Mouse (Mus musculus): ENCODE measurements around the gene Chrna3. TPM values are rescaled to one million over a fixed set of nuclear protein-coding genes. Genes with fewer than 3 reads are reported as not detected.

Chrna3 gene
- total RNA-seq (2014; rRNA removed) (not detected in 2 replicates), polyA plus RNA-seq (2012; rRNA removed) (not detected in 2 replicates)

- Histone ChIP-seq H3K36me3 (ENCODE audit: control insufficient read depth, insufficient read depth, low read length) (no peaks in the 10 kb centered on the region), H3K27me3 (ENCODE audit: control insufficient read depth, insufficient read depth, low read length) (peaks cover 7% of the 10 kb centered on the region; the same call in 1 of the 2 replicates), H3K4me3 (ENCODE audit: insufficient read depth, low read depth, low read length) (no peak within 1 kb of the TSS)
Observed at GRCm38 (mm10) chr9:55026275-55026663, at the start of gene Chrna3. Gene Chrna3, minus strand, starts transcription at chr9:55026562.

DNA sequence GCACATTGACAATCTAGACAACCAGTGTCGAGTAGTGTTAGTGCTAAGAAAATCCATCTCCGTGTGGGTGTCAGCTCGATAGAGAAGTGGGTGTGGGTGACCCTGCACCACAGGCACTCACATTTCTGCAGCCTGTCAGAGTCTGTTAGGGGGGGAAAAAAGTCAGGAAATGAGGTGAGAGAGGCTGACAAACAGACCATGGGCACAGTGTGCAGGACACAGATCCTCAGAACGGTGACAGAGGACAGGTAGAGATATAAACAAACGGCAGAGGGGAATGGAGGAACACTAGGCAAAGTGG, 41.6 kb upstream of the Chrna3 start:
- Histone ChIP-seq H3K9ac (ENCODE audit: low read depth, low read length) (no peak overlapping the region), H3K4me3 (ENCODE audit: insufficient read depth, low read depth, low read length) (no peak overlapping the region), H3K27me3 (ENCODE audit: control insufficient read depth, insufficient read depth, low read length) (no peaks in the 10 kb centered on the region), H3K27ac (replicated peaks; ENCODE audit: insufficient read depth, low read depth, low read length) (no peak overlapping the region), H3K4me1 (ENCODE audit: control insufficient read depth, insufficient read depth, low read length) (no peaks in the 10 kb centered on the region), H3K79me2 (ENCODE audit: control insufficient read depth, insufficient read depth, low read length) (no peaks in the 10 kb centered on the region), H3K36me3 (ENCODE audit: control insufficient read depth, insufficient read depth, low read length) (no peaks in the 10 kb centered on the region)
- no peak for DNase-seq (ENCODE audit: extremely low read depth, low read depth, low spot score)
- TF ChIP-seq POLR2A (IDR thresholded peaks at IDR 0.05; ENCODE audit: extremely low read depth, insufficient read depth, low read length), result no peak
- no peak for TF ChIP-seq CTCF (IDR thresholded peaks at IDR 0.05; ENCODE audit: low read depth, low read length)
- 58% methylated on average over 5 of the region's 5 CpGs for WGBS

More at GRCm38 (mm10) chr9:55026275-55026663, at the start of gene Chrna3:
- DNase-seq (ENCODE audit: extremely low read depth, low read depth, low spot score), result no peak
- WGBS, result 4% methylated on average over 39 of the region's 39 CpGs
- H3K79me2 ChIP-seq (ENCODE audit: control insufficient read depth, insufficient read depth, low read length), result no peaks in the 10 kb centered on the region
- H3K9ac ChIP-seq (ENCODE audit: low read depth, low read length), result no peak within 1 kb of the TSS
- no peaks in the 10 kb centered on the region for H3K4me1 ChIP-seq (ENCODE audit: control insufficient read depth, insufficient read depth, low read length)
- no peak within 1 kb of the TSS for H3K27ac ChIP-seq (replicated peaks; ENCODE audit: insufficient read depth, low read depth, low read length)
- TF ChIP-seq POLR2A (IDR thresholded peaks at IDR 0.05; ENCODE audit: extremely low read depth, insufficient read depth, low read length) (no peak), CTCF (IDR thresholded peaks at IDR 0.05; ENCODE audit: low read depth, low read length) (no peak)

- 69% methylated on average over 8 of the region's 8 CpGs for WGBS
- H3K27ac ChIP-seq (replicated peaks; ENCODE audit: insufficient read depth, low read depth, low read length), result no peak overlapping the region
- no peak for TF ChIP-seq CTCF (IDR thresholded peaks at IDR 0.05; ENCODE audit: low read depth, low read length)
- TF ChIP-seq POLR2A (IDR thresholded peaks at IDR 0.05; ENCODE audit: extremely low read depth, insufficient read depth, low read length), result no peak
- no peaks in the 10 kb centered on the region for H3K27me3 ChIP-seq (ENCODE audit: control insufficient read depth, insufficient read depth, low read length)
- no peak overlapping the region for H3K4me3 ChIP-seq (ENCODE audit: insufficient read depth, low read depth, low read length)
- no peak overlapping the region for H3K9ac ChIP-seq (ENCODE audit: low read depth, low read length)
- no peaks in the 10 kb centered on the region for H3K36me3 ChIP-seq (ENCODE audit: control insufficient read depth, insufficient read depth, low read length)
- no peaks in the 10 kb centered on the region for H3K79me2 ChIP-seq (ENCODE audit: control insufficient read depth, insufficient read depth, low read length)
- no peaks in the 10 kb centered on the region for H3K4me1 ChIP-seq (ENCODE audit: control insufficient read depth, insufficient read depth, low read length)
- no peak for DNase-seq (ENCODE audit: extremely low read depth, low read depth, low spot score)
Observed at GRCm38 (mm10) chr9:55067260-55067964, 41.0 kb upstream of the Chrna3 start.

DNA sequence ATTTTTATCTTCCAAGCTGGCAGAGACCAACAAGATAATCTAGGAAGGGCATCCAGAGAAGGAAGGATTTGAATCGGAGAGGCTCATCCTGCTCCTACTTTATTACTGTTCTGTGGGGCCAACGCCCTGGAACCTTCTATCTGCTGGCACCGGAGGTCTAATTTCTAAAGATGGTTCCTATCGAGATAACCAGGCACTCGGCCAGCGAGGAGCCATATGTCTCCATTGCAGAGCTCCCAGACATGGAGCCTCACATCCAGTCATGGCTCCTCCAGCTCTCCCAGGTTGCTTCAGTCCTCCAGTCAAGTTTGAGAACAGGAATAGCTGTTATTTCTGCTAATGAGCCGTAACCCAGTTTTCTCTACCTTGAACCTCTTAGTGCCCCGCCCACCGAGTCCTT, 38.9 kb upstream of the Chrna3 start:
- no peaks in the 10 kb centered on the region for H3K36me3 ChIP-seq (ENCODE audit: control insufficient read depth, insufficient read depth, low read length)
- no peak overlapping the region for H3K27ac ChIP-seq (replicated peaks; ENCODE audit: insufficient read depth, low read depth, low read length)
- TF ChIP-seq CTCF (IDR thresholded peaks at IDR 0.05; ENCODE audit: low read depth, low read length), result no peak
- no peak for TF ChIP-seq POLR2A (IDR thresholded peaks at IDR 0.05; ENCODE audit: extremely low read depth, insufficient read depth, low read length)
- DNase-seq (ENCODE audit: extremely low read depth, low read depth, low spot score), result no peak
- no peak overlapping the region for H3K4me3 ChIP-seq (ENCODE audit: insufficient read depth, low read depth, low read length)
- no peaks in the 10 kb centered on the region for H3K27me3 ChIP-seq (ENCODE audit: control insufficient read depth, insufficient read depth, low read length)
- H3K9ac ChIP-seq (ENCODE audit: low read depth, low read length), result no peak overlapping the region
- no peaks in the 10 kb centered on the region for H3K4me1 ChIP-seq (ENCODE audit: control insufficient read depth, insufficient read depth, low read length)
- WGBS, result 82% methylated on average over 9 of the region's 9 CpGs
- no peaks in the 10 kb centered on the region for H3K79me2 ChIP-seq (ENCODE audit: control insufficient read depth, insufficient read depth, low read length)

DNA sequence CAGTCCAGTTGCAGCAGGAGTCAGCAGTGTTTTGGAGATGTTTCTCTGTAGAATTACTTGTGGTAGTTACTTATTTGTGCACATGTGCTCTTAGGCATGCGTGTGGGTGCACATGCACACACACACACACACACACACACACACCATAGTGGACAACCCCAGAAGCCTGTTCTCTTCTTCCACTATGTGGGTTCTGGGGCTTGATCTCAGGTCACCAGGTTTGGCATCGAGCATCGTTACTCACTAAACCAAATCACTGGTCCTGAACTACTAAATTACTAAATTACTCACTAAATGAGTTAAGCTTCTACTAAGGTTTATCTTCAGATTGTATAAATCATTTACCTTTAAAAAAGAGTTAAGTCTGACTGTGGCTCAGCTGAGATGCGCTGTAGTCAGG, 31.7 kb upstream of the Chrna3 start:
- no peak for TF ChIP-seq POLR2A (IDR thresholded peaks at IDR 0.05; ENCODE audit: extremely low read depth, insufficient read depth, low read length)
- TF ChIP-seq CTCF (IDR thresholded peaks at IDR 0.05; ENCODE audit: low read depth, low read length), result no peak
- DNase-seq (ENCODE audit: extremely low read depth, low read depth, low spot score), result no peak
- Histone ChIP-seq H3K27me3 (ENCODE audit: control insufficient read depth, insufficient read depth, low read length) (no peaks in the 10 kb centered on the region), H3K27ac (replicated peaks; ENCODE audit: insufficient read depth, low read depth, low read length) (no peak overlapping the region), H3K36me3 (ENCODE audit: control insufficient read depth, insufficient read depth, low read length) (no peaks in the 10 kb centered on the region), H3K79me2 (ENCODE audit: control insufficient read depth, insufficient read depth, low read length) (no peaks in the 10 kb centered on the region), H3K4me1 (ENCODE audit: control insufficient read depth, insufficient read depth, low read length) (no peaks in the 10 kb centered on the region), H3K4me3 (ENCODE audit: insufficient read depth, low read depth, low read length) (no peak overlapping the region), H3K9ac (ENCODE audit: low read depth, low read length) (no peak overlapping the region)
- WGBS, result 95% methylated on average over 4 of the region's 4 CpGs

DNA sequence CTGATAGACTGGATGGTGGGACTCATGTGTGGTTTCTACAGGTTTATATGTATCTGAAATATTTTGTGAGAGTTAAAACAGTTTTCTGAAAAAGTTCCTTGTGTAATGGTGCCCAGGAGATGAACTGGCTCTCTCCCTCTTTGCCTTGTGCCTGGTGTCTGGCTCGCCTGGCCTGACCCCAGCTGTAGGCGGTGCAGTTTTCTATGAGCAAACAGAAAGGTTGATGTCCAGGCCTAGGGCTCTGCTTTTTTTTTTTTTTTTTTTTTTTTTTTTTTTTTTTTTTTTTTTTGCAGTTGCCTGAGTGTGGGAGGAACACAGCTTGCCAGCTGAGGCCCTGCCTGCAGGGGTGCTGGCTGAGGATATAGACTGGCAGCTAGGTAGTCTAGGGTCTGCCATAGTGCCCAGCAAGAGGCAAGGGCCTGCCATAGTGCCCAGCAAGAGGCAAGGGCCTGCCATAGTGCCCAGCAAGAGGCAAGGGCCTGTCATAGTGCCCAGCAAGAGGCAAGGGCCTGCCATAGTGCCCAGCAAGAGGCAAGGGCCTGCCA, 29.1 kb upstream of the Chrna3 start:
- no peak overlapping the region for H3K27ac ChIP-seq (replicated peaks; ENCODE audit: insufficient read depth, low read depth, low read length)
- H3K27me3 ChIP-seq (ENCODE audit: control insufficient read depth, insufficient read depth, low read length), result no peaks in the 10 kb centered on the region
- H3K9ac ChIP-seq (ENCODE audit: low read depth, low read length), result no peak overlapping the region
- peak; percentile 66 for DNase-seq (ENCODE audit: extremely low read depth, low read depth, low spot score)
- H3K4me3 ChIP-seq (ENCODE audit: insufficient read depth, low read depth, low read length), result no peak overlapping the region
- TF ChIP-seq POLR2A (IDR thresholded peaks at IDR 0.05; ENCODE audit: extremely low read depth, insufficient read depth, low read length), result no peak
- TF ChIP-seq CTCF (IDR thresholded peaks at IDR 0.05; ENCODE audit: low read depth, low read length), result no peak
- H3K79me2 ChIP-seq (ENCODE audit: control insufficient read depth, insufficient read depth, low read length), result no peaks in the 10 kb centered on the region
- no peaks in the 10 kb centered on the region for H3K4me1 ChIP-seq (ENCODE audit: control insufficient read depth, insufficient read depth, low read length)
- no peaks in the 10 kb centered on the region for H3K36me3 ChIP-seq (ENCODE audit: control insufficient read depth, insufficient read depth, low read length)
- WGBS, result 33% methylated on average over 2 of the region's 2 CpGs
